Mouse (Mus musculus) right cerebral cortex, postnatal 25 days (tissue): ENCODE measurements around the gene Tubb2a.
"Not testable (repeated sequence)": the region's sequence is repeated elsewhere in the genome, so short reads cannot be mapped to it uniquely, and the experiment has no call there.

ENCODE experiments used
- DNase-seq: peaks from one replicate; pipeline ENCODE4 v3.0.0; 2022

Gene Tubb2a

DNA sequence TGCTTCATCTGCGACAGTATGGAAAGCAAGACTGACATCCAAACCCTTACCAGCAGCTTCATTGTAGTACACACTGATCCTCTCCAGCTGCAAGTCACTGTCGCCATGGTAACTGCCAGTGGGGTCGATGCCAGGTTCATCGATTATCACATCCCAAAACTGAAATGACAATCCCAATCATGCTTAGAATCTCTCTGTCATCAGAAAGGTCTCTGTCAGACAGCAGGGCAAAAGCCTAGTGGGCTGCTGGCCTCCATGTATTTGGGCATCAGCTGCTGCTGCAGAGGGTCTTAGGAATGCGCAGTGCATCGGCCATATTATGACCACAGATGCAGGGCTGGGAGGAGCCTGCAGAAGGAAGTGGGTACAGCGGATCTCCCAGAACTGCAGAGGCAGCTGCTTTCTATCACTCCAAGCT lies 11.1 kb upstream of the Tubb2a start:
- DNase-seq = no peak

DNA sequence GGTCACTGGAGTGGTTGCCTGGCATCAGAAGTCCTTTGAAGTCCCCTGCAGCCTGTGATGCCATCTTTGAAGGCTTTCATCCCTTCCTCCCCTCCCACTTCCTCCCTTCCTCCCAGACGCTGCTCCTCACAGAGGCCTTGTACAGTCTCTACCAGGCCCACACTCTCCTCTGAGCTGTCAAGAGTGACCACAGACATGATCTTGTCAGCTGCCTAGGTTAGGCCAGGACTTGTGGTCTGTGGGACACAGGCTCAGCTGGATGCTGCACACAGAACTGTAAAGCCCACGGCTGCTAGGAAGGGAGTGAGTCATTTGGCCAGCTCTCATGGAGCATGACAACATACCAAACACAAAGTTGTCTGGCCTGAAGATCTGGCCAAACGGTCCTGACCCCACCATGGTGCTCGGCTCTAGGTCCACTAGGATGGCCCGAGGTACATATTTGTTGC lies 10.4 kb upstream of the Tubb2a start:
- DNase-seq = not testable (repeated sequence)

DNA sequence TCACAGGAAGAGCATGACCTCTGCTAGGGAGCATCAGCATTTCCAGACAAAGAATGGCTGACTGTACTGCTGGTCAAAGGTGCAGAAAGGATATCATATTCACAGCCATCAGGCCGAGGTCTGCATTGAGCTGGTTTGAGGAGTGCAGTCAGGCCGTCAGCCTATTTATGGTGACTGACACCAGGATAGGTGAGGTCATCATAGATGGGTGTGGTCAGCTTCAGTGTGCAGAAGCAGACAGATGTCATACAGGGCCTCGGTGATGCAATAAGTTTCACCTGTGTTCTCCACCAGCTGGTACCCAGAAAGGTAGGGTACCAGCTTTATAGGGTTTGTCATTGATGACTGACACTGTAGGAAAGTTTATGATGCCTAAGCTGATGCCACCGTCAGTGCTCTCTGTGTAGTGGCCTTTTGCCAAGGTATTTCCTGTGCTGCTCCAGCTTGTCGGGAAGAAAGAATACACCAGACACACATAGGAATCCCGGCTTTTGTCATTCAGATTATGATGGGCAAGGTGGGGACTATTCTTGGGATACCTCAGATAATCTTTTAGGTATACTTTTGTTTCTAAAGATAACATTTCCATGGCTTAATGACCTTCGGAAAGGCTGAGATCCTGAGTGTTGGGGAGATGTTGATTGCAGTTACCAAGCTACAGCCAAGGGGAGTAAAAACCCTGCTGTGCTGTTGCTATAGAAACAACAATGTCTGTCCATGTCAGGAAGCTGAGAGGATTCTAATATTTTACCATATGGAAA lies 9.4 kb upstream of the Tubb2a start:
- no peak for DNase-seq

DNA sequence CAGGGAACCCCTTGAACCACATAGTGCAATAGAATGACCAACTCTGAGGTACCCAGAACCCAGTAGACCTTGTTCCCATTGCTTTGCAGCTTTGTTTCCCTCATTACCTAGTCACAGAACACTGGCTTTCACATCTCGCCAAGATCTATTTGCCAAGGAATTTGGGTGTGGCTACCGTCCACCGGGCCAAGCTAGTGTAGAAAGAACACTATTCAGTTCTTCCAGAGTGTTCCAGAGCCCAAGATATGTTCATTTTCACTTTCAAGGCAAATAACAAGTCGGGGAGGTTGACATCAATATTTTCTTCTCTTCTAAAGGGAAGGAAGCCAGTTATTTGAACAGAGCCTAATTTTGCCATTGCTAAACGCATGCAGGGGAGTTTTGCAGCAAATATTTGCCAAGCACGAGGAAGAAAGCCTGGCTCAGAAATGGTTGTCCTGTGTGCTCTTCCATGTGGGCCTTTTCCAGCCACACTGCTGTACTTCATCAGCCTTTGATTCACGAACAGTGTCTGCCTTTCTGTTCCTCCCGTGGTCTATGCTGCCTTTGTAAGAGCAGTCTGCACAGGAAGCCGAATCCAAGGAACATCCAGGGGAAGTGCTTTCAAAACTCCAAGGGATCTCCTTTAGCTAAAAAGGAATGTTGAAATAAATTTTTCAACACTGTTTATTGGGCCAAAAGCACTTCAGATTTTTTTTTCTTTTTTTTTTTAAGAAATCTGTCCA lies 6.4 kb upstream of the Tubb2a start:
- DNase-seq = no peak

DNA sequence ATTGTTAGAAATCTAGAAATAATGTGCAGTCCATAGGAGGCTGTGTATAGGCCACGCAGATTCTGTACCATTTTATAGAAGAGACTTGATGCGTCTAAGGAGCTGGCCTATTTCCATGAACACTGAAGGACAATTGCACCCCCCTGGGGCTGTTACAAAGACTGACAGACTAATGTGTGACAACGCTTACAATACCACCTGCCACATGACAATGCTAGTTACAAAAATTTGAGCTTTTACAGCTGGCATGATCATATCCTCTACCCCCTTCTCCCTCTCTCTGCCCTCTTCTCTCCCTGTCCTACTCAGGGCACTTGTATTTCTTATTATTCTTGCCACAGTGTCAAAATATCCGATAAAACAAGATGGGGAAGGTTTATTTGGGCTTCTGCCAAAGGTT lies 4.1 kb upstream of the Tubb2a start:
- no peak for DNase-seq

DNA sequence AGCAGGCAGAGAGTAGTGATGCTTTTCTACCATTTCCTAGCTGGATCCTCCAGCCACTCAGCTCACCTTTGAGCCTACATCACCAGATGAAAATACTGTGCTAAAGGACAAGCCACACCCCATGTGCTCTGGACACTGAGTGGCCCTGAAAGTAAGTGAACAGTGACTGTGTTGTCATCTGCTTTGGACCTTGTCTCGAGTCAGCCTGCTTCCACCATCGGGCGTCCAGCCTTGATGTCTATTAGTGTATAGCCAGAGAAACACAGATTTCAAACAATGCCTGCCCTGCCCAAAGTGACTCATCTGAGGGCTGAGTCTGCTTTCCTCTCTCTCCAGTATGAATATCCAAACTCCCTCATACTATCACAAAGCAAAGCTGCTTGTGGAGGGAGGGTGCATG lies 2.0 kb upstream of the Tubb2a start:
- DNase-seq = no peak

DNA sequence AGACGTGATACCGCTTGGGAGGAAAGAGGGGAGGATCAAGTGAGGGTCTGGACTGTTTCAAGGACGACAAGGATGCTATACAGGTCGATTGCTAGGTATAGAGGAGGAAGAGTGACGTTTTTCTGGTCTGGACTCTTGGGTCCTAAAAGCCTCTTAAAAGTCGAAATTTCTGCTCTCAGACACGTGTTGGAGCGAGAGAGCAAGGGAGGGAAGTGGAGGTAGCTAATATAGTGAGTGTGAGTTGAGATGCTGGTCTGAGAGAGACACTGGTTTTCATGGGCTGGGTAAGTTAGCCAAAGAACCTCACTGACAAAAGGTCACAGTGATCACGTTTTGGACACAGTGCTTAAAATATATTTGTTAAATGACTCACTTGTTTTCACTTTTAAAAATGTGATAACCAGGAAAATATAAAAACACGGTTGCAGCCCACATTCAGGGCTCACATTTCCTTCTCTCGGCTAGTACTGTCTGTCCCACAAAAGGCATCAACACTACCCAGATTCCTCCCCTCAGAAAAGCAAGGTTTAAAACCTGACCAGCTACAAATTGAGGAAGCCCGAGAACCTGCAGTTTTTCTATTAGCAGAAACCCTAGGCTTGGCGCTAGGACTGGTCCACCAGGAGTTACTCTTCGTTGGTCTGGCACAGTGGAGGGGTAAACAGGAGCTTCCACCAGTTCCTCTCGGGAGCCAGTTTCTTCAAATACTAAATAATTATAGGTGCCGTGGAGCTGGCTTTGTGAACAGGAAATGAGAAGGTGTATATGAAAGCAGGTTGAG lies 883 bp upstream of the Tubb2a start:
- DNase-seq = no peak

DNA sequence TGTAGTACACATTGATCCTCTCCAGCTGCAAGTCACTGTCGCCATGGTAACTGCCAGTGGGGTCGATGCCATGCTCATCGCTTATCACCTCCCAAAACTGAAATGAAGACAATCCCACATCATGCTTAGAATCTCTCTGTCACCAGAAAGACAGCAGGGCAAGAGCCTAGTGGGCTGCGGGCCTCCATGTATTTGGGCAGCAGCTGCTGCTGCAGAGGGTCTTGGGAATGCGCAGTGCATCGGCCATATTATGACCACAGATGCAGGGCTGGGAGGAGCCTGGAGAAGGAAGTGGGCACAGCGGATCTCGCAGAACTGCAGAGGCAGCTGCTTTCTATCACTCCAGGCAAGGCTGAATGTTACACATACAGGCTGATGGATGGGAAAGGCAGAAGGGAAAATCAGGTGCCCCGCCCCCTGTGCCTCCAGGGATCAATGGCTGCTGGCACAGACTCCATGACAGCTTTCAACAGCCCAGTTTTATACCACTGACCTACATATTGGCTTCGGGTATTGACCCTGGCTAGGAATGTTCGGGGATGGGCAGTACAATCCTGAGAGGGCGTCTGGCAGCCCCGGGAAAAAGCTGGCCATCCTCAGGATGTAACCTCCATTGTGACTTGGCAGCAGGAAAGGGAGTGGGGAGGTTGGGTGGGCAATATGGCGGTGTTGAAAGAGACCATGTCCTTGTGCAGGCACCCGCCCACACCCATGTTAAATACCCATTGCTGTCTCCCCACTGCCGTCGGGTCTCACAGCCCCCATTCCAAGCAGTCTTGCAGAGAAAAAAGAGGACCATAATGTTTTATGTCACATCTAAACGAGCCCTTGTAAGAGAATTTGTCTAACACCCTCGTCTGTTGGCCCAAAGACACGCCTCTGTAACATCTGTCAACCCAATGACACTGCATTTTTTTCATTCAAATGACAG lies 981 bp downstream of the Tubb2a start:
- no peak for DNase-seq

DNA sequence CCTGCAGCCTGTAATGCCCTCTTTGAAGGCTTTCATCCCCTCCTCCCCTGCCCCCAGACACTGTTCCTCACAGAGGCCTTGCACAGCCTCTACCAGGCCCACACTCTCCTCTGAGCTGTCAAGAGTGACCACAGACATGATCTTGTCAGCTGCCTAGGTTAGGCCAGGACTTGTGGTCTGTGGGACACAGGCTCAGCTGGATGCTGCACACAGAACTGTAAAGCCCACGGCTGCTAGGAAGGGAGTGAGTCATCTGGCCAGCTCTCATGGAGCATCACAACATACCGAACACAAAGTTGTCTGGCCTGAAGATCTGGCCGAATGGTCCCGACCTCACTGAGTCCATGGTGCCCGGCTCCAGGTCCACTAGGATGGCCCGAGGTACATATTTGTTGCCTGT lies 1.9 kb downstream of the Tubb2a start:
- not testable (repeated sequence) for DNase-seq

DNA sequence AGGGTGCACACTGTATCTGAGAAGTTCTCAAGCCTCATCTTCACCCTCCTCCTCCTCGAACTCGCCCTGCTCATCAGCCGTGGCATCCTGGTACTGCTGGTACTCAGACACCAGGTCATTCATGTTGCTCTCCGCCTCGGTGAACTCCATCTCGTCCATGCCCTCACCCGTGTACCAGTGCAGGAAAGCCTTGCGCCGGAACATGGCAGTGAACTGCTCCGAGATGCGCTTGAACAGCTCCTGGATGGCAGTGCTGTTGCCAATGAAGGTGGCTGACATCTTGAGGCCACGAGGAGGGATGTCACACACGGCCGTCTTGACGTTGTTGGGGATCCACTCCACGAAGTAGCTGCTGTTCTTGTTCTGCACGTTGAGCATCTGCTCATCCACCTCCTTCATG lies 3.4 kb downstream of the Tubb2a start:
- not testable (repeated sequence) for DNase-seq

DNA sequence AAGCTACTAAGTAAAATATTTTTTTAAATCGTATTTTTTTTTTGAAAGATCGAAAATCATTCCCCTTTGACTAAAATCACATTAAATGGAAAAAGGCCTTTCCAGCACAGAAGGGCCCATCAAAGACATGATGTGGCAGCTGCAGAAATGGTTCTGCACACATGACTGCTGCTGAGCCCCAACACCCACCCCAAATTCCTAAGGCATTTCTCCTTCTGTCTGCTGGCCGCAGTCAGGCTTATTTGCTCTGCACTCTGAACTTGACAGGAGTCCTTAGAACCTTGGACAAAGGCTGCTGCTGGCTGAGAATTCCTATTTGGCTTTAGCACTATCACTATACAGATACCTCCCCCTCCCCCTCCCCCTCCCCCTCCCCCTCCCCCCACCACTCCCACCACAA lies 5.0 kb downstream of the Tubb2a start:
- DNase-seq = no peak

DNA sequence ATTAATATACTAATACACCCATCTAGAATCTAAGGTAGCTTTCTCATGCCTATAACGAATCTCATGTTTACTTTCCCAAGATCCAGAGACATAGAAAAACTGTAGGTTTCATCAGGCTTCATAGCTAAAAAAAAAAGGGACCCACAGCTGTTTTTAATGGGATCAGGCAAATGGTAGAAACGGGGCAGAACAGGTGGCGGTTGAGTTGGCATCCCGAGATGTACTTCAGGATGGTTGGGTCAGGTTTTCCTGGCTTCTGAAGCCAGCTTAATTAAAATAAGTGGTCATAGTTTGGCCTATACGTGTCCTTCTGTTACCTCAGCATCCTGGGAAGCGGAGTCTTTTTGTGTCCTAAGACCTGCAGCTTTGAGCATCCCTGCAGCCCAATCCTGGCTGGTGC lies 6.0 kb downstream of the Tubb2a start:
- DNase-seq = no peak

DNA sequence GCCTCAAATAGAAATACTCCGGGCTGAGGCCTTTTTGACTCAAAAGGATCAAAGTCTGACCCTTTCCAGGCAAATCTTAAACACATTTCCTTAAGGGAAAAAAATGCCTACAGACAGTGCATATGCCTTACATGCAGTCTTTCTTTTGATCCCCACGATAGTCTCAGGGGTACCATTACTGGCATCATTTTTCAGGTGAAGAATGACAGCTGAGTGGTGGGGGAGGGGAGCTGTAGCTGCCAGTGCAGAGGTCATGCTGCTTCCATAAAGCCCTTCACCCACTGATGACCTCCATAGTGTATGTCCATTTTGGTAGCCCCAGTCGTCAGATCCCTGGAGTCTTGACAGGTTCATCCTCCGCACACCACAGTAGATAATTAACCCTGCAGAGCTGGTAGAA lies 7.5 kb downstream of the Tubb2a start:
- no peak for DNase-seq

DNA sequence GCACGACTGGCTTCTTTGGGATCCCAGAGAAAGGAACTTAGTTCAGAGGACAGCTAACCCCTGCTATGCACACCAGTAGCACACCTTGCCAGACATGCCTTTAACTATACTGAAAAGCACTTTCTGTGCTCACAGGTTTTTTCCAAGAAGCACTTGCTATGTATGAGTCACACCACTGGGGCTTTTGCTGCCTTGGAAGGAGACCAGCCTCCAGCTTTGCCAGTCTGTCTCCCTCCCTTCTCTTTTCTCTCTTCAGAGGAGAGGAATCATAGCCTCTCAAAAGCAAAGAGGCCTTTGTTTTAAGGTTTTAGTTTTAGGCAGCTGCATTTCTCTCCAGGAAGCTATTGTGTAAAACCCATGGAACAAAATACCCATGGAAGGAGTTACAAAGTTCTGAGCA lies 11.5 kb downstream of the Tubb2a start:
- DNase-seq = peak; percentile 63

DNA sequence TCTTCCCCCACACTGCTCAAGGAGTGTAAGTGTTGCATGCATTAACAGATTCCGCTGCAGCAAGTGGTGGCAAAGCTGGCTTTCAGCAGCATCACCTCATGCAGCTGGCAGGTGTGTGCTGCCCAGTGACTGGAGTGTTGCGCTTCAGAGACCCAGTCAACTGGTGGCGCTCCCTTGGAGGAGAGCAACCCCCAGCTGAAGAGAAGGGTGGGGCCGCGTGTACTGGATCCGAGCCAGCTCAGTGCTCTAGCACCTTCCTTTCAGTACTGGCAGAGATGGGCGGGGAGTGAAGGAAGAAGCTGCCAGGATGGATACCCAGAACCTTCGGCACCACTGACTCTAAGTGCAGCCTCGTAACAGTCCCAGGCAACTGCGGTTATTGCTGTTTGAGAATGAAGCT lies 15.3 kb downstream of the Tubb2a start:
- DNase-seq = no peak

DNA sequence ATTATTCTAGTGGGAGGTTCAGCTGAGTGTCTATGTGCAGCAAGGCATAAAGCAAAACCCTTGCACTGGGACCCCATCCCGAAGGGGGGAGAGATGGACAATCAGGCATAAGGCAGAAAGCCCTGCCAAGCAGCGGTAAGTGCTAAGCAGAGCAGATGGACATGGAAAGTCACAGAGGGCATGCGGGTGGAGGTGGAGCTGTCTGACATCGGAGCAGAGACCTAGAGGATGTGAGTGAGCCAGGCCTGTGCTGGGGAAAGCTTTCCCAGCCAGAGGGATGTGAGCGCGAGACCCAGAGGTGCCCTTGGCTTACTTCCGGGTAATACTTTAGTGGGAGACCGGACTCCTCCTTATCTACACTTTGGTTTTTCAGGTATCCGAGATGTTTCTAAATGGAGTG lies 17.7 kb downstream of the Tubb2a start:
- DNase-seq = no peak

DNA sequence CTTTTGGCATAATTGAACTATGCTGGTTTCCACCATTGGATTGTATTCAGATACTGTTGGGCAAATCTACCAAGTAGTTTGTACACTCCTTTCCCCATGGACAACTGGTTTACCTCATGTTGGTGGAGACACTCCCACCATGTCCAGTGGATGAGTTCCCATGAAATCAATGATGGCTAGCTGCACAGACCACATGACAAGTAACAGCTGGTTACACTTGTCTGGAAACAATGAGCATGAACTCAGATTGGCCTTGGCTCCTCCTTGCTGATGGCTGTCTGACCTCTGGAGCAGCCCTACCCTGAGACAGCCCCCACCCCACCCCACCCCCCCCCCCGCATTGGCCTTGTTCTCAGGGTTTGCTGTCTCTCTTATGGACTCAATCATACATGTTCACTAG lies 20.6 kb downstream of the Tubb2a start:
- no peak for DNase-seq

DNA sequence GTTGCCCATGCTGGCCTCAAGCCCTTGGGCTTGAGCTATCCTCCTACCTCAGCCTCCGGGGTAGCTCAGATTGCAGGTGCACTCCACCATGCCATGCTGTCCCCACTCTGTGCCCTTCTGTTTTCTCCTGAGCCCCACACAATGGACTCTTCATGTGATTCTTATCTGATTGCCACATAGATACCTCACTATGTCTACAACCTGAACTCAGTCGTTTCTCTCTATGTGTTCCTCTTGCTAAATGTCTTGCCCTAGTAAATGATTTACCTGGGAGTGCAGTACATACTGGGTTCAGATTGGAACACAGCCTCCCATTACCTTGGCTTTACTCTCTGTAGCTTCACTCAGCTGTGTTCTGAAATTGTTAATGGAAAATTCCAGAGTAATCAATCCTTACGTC lies 22.8 kb downstream of the Tubb2a start:
- no peak for DNase-seq

DNA sequence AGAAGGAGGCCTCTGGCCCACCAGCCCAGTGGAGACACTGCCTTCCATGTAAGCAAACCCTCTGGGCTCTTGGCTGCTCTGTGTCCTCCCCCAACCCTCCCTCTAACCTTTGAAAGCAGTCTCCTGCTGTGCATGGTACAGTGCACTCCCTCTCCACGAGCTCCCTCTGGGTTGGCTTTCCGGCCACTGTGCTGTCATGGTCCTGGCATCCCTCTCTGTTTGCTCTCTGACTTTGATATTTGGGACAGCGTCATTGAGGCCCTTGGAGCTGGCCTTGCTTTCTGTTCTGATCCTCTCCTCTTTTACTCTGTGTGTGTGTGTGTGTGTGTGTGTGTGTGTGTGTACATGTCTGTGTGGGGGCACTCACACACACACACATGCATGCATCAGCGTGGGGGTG lies 23.4 kb downstream of the Tubb2a start:
- no peak for DNase-seq

DNA sequence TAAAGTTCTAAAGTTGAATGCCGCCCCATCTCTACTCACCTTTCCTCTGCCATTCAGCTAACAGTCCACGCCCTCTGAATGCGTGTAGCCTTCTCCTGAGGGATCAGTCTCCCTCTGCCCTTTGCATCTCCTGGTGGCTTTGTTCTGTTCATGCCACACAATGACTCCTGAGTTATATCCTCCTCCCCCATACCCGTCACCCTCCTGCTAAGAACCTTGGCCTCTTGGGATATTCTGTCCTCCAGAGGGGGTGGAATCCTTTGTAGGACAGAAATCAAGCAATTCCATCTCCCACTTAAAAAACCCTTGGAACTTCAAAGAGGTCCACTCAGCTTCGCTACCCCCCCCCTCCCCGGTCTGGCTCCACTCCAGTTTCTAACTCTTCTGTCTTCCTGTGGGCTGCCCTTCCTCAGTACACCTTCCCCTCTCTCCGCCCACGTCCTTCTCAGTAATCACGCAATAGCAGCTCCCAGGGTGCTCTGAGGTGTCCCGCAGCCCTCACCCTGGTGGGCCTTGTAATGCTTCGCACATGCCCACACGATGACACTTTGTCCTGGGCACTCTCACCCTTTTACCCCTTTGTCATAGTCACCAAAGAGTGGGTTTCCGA lies 24.0 kb downstream of the Tubb2a start:
- DNase-seq = no peak

DNA sequence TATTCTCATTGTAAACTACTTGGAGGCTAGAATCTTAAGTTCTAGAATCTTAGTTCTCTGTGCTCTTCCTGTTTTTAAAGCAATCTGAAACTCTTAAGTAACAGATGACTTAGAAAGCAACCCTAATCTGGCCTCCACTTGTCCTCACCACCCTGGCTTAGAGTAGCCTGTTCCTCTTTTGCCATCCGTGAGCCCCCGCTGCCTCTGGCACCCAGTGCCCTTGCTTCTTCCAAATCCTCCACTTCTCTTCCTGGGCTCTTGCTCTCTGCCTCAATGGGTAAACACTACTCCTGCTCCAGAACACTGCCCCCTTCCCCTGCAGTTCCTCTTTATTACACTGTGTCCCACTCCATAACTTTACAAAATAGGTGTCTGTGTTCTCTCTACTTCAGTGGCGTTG lies 26.1 kb downstream of the Tubb2a start:
- no peak for DNase-seq

DNA sequence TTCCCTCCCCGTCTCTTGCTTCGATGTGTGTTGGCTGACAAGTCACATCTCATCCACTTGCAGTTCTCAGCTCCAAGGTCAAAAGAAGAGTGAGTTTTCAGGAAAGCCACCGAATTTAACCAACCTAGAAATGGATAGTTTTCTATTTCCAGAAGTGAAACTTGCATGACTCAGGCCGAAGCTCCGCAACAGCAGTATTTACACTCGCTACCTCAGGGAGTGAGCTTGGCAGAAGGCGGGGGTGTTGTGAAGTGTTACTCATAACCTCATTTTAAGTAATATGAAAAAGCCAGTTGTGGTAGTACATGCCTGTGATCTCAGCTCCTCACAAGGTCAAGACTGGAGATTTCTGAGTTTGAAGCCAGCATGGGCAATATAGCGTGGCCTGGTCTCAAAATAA lies 27.3 kb downstream of the Tubb2a start:
- peak; percentile 41 for DNase-seq
